Mouse (Mus musculus): ENCODE measurements around the gene Marf1. TPM values are rescaled to one million over a fixed set of nuclear protein-coding genes. Genes with fewer than 3 reads are reported as not detected.
"Not testable (repeated sequence)": the region's sequence is repeated elsewhere in the genome, so short reads cannot be mapped to it uniquely, and the experiment has no call there.

Gene Marf1
- polyA plus RNA-seq, 1 experiment, result 26.6 TPM

- no peak for DNase-seq (ENCODE audit: low read depth)
- TF ChIP-seq CTCF (IDR thresholded peaks at IDR 0.05; ENCODE audit: borderline replicate concordance, extremely low read depth, insufficient read depth, insufficient read length) (no peak), POLR2A (IDR thresholded peaks at IDR 0.05; ENCODE audit: borderline replicate concordance, extremely low read depth, insufficient read depth, insufficient read length, poor library complexity, severe bottlenecking) (no peak)
Measured at GRCm38 (mm10) chr16:14112742-14113141, 50.4 kb downstream of the Marf1 start.

- TF ChIP-seq CTCF (IDR thresholded peaks at IDR 0.05; ENCODE audit: borderline replicate concordance, extremely low read depth, insufficient read depth, insufficient read length) (no peak), POLR2A (IDR thresholded peaks at IDR 0.05; ENCODE audit: borderline replicate concordance, extremely low read depth, insufficient read depth, insufficient read length, poor library complexity, severe bottlenecking) (no peak)
Measured at GRCm38 (mm10) chr16:14112133-14112532, 51.0 kb downstream of the Marf1 start.

GRCm38 (mm10) chr16:14110922-14111321 is 52.2 kb downstream of the Marf1 start:
- TF ChIP-seq CTCF (IDR thresholded peaks at IDR 0.05; ENCODE audit: borderline replicate concordance, extremely low read depth, insufficient read depth, insufficient read length) (no peak), POLR2A (IDR thresholded peaks at IDR 0.05; ENCODE audit: borderline replicate concordance, extremely low read depth, insufficient read depth, insufficient read length, poor library complexity, severe bottlenecking) (no peak)
- no peak for DNase-seq (ENCODE audit: low read depth)

More at GRCm38 (mm10) chr16:14112133-14112532, 51.0 kb downstream of the Marf1 start:
- DNase-seq (ENCODE audit: low read depth), result no peak

GRCm38 (mm10) chr16:14109651-14110230 is 53.4 kb downstream of the Marf1 start:
- no peak for DNase-seq (ENCODE audit: low read depth)
- TF ChIP-seq CTCF (IDR thresholded peaks at IDR 0.05; ENCODE audit: borderline replicate concordance, extremely low read depth, insufficient read depth, insufficient read length), result no peak
- no peak for TF ChIP-seq POLR2A (IDR thresholded peaks at IDR 0.05; ENCODE audit: borderline replicate concordance, extremely low read depth, insufficient read depth, insufficient read length, poor library complexity, severe bottlenecking)

GRCm38 (mm10) chr16:14105891-14106290 is 57.3 kb downstream of the Marf1 start:
- no peak for DNase-seq (ENCODE audit: low read depth)
- TF ChIP-seq CTCF (IDR thresholded peaks at IDR 0.05; ENCODE audit: borderline replicate concordance, extremely low read depth, insufficient read depth, insufficient read length), result no peak
- no peak for TF ChIP-seq POLR2A (IDR thresholded peaks at IDR 0.05; ENCODE audit: borderline replicate concordance, extremely low read depth, insufficient read depth, insufficient read length, poor library complexity, severe bottlenecking)

- TF ChIP-seq CTCF (IDR thresholded peaks at IDR 0.05; ENCODE audit: borderline replicate concordance, extremely low read depth, insufficient read depth, insufficient read length), result no peak
- no peak for TF ChIP-seq POLR2A (IDR thresholded peaks at IDR 0.05; ENCODE audit: borderline replicate concordance, extremely low read depth, insufficient read depth, insufficient read length, poor library complexity, severe bottlenecking)
- no peak for DNase-seq (ENCODE audit: low read depth)
Measured at GRCm38 (mm10) chr16:14091771-14092170, 71.4 kb downstream of the Marf1 start.

- DNase-seq (ENCODE audit: low read depth), result no peak
- no peak for TF ChIP-seq CTCF (IDR thresholded peaks at IDR 0.05; ENCODE audit: borderline replicate concordance, extremely low read depth, insufficient read depth, insufficient read length)
- no peak for TF ChIP-seq POLR2A (IDR thresholded peaks at IDR 0.05; ENCODE audit: borderline replicate concordance, extremely low read depth, insufficient read depth, insufficient read length, poor library complexity, severe bottlenecking)
Measured at GRCm38 (mm10) chr16:14089296-14089695, 73.9 kb downstream of the Marf1 start.

GRCm38 (mm10) chr16:14088249-14088648 is 74.9 kb downstream of the Marf1 start:
- no peak for DNase-seq (ENCODE audit: low read depth)
- TF ChIP-seq POLR2A (IDR thresholded peaks at IDR 0.05; ENCODE audit: borderline replicate concordance, extremely low read depth, insufficient read depth, insufficient read length, poor library complexity, severe bottlenecking) (no peak), CTCF (IDR thresholded peaks at IDR 0.05; ENCODE audit: borderline replicate concordance, extremely low read depth, insufficient read depth, insufficient read length) (no peak)

GRCm38 (mm10) chr16:14082925-14083324 is 80.2 kb downstream of the Marf1 start:
- DNase-seq (ENCODE audit: low read depth), result no peak
- TF ChIP-seq CTCF (IDR thresholded peaks at IDR 0.05; ENCODE audit: borderline replicate concordance, extremely low read depth, insufficient read depth, insufficient read length) (no peak), POLR2A (IDR thresholded peaks at IDR 0.05; ENCODE audit: borderline replicate concordance, extremely low read depth, insufficient read depth, insufficient read length, poor library complexity, severe bottlenecking) (no peak)

GRCm38 (mm10) chr16:14070471-14071169 is 92.5 kb downstream of the Marf1 start:
- TF ChIP-seq POLR2A (IDR thresholded peaks at IDR 0.05; ENCODE audit: borderline replicate concordance, extremely low read depth, insufficient read depth, insufficient read length, poor library complexity, severe bottlenecking) (no peak), CTCF (IDR thresholded peaks at IDR 0.05; ENCODE audit: borderline replicate concordance, extremely low read depth, insufficient read depth, insufficient read length) (no peak)
- DNase-seq (ENCODE audit: low read depth), result peak; percentile 1

- not testable (repeated sequence) for DNase-seq (ENCODE audit: low read depth)
Measured at GRCm38 (mm10) chr16:14068701-14069100, 94.5 kb downstream of the Marf1 start.

- DNase-seq (ENCODE audit: low read depth), result not testable (repeated sequence)
Measured at GRCm38 (mm10) chr16:14066571-14066970, 96.6 kb downstream of the Marf1 start.

Measured in brain, embryonic 14.5 days (tissue).